Mouse (Mus musculus) lung, adult 10 weeks (tissue): Measurements from ENCODE around the gene Tmem179. TPM values are rescaled to one million over a fixed set of nuclear protein-coding genes. Genes with fewer than 3 reads are reported as not detected.

Experiments
- polyA plus RNA-seq: library from polyadenylated mRNA; stranded (reverse); fragments of 350-450 nt; fragmentation: Illumina TruSeq; extraction: RNeasy Lipid Tissue Mini Kit (QIAGEN cat#74804); gene quantifications from one replicate; pipeline ENCODE4 v1.2.3, GENCODE M21; 2014; ENCODE audit warnings: low read depth, low replicate concordance; ENCODE audit not compliant: insufficient read depth

Tmem179 gene
- not detected for polyA plus RNA-seq

GRCm38 (mm10) chr12:112516697-112517337 is at the start of gene Tmem179:
TSS of gene Tmem179 (minus strand) at chr12:112516747.

GRCm38 (mm10) chr12:112489134-112489533 is 27.4 kb downstream of the Tmem179 start, which contains the start of gene A530016L24Rik:
TSS of gene A530016L24Rik (plus strand) at chr12:112489448.

Other genes with a start within 250 kb of the Tmem179 start
- 2.6 TPM for gene A530016L24Rik, start 27.3 kb downstream of the Tmem179 start, polyA plus RNA-seq
- gene Inf2, start 72.0 kb upstream of the Tmem179 start, polyA plus RNA-seq = 13.3 TPM
- 17.3 TPM for gene Adssl1, start 103.3 kb upstream of the Tmem179 start, polyA plus RNA-seq
- gene Siva1, start 127.9 kb upstream of the Tmem179 start, polyA plus RNA-seq = 64.2 TPM
- gene Akt1, start 158.1 kb upstream of the Tmem179 start, polyA plus RNA-seq = 81.3 TPM
- 11.6 TPM for gene Zbtb42, start 162.1 kb upstream of the Tmem179 start, polyA plus RNA-seq
- 15.9 TPM for gene Cep170b, start 203.7 kb upstream of the Tmem179 start, polyA plus RNA-seq
- gene Pld4, start 243.9 kb upstream of the Tmem179 start, polyA plus RNA-seq = 32.1 TPM